Mouse (Mus musculus) hindbrain, embryonic 16.5 days (tissue): ENCODE results near the gene Synpo2. TPM values are rescaled to one million over a fixed set of nuclear protein-coding genes. Genes with fewer than 3 reads are reported as not detected.

Experiments
- ATAC-seq: fragments of 200-750 bp; cut with Nextera tagmentation; 2 replicates; pipeline ENCODE4 v1.8.0; 2017; ENCODE audit warnings: moderate TSS enrichment, moderate library complexity
- H3K27ac ChIP-seq: fragments of 300-500 bp; sonication (generic); 2 replicates; pipeline ENCODE4 v1.5.1; 2014; ENCODE audit warnings: low read depth, mild to moderate bottlenecking, control low read depth, low read length, moderate library complexity
- H3K27me3 ChIP-seq: fragments of 300-500 bp; sonication (generic); replicated peaks from 2 replicates; pipeline ENCODE4 v1.6.1; 2014; ENCODE audit warnings: low read length; ENCODE audit not compliant: control insufficient read depth, insufficient read depth
- H3K36me3 ChIP-seq: fragments of 300-500 bp; sonication (generic); 2 replicates; pipeline ENCODE4 v1.6.1; 2014; ENCODE audit warnings: mild to moderate bottlenecking, low read length, moderate library complexity, mixed read lengths; ENCODE audit not compliant: control insufficient read depth, insufficient read depth
- H3K4me1 ChIP-seq: fragments of 300-500 bp; sonication (generic); 2 replicates; pipeline ENCODE4 v1.6.1; 2014; ENCODE audit warnings: low read depth, low read length; ENCODE audit not compliant: control insufficient read depth, insufficient read depth
- H3K4me2 ChIP-seq: fragments of 300-500 bp; sonication (generic); 2 replicates; pipeline ENCODE4 v1.6.1; 2014; ENCODE audit warnings: mild to moderate bottlenecking, low read length, control low read depth, moderate library complexity
- H3K4me3 ChIP-seq: fragments of 300-500 bp; sonication (generic); 2 replicates; pipeline ENCODE4 v1.5.1; 2014; ENCODE audit warnings: mild to moderate bottlenecking, low read length, control low read depth, moderate library complexity
- H3K9ac ChIP-seq: fragments of 300-500 bp; sonication (generic); 2 replicates; pipeline ENCODE4 v1.6.1; 2014; ENCODE audit warnings: low read depth, mild to moderate bottlenecking, control low read depth, low read length, moderate library complexity
- H3K9me3 ChIP-seq: fragments of 300-500 bp; sonication (generic); 2 replicates; pipeline ENCODE4 v1.6.1; 2014; ENCODE audit warnings: mild to moderate bottlenecking, low read length, moderate library complexity; ENCODE audit not compliant: control insufficient read depth
- WGBS: fragments of 180-500 bp; shearing (Covaris S2); extraction: QIAGEN DNeasy Blood & Tissue Kit; methylation state at CpG from one replicate; pipeline ENCODE4 v1.1.7; 2014; 5-methylcytosine and 5-hydroxymethylcytosine counted together
- polyA plus RNA-seq: library from polyadenylated mRNA; unstranded; fragments of >200 nt; fragmentation: Nextera tagmentation; extraction: Ambion mirVana; gene quantifications from 2 replicates; pipeline ENCODE4 v1.2.1, GENCODE M21; 2015

Synpo2 gene
- 0.99 and 1.5 TPM in 2 replicates for polyA plus RNA-seq

DNA sequence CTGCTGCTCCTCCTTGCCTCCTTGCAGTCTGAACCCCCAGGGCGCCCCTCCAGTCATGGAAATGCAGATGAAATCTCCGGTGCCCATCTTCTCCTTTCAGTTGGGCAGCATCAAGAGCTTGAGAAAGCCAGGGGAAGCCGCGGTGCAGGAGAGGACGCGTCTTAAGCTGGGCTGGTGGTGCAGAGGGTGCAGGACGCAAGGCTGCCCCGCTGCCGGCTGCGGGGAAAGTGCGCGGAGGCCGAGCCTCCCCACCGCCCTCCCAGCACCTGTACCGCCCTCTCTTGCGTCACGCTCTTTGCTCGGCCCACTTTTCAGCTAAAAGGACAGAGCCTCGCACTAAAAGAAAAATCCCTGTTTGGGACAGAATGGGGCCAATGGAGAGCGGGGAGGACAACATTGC lies at the start of gene Synpo2:
Gene Synpo2 (minus strand): TSS at position 229 of the 400 bp plus-strand sequence.
- Histone ChIP-seq H3K4me1 (peaks cover 5% of the 10 kb centered on the region), H3K9ac (peak within 1 kb of the TSS; percentile 58), H3K27me3 (no peaks in the 10 kb centered on the region), H3K4me3 (peak within 1 kb of the TSS; percentile 62), H3K9me3 (no peaks in the 10 kb centered on the region), H3K36me3 (no peaks in the 10 kb centered on the region), H3K27ac (no peak within 1 kb of the TSS), H3K4me2 (peak within 1 kb of the TSS; percentile 94)
- under 1% methylated on average over 20 of the region's 20 CpGs for WGBS
- ATAC-seq, result peak; percentile 91

GRCm38 (mm10) chr3:123285649-123286048 lies 49.7 kb upstream of the Synpo2 start:
- H3K27ac ChIP-seq, result no peak overlapping the region

DNA sequence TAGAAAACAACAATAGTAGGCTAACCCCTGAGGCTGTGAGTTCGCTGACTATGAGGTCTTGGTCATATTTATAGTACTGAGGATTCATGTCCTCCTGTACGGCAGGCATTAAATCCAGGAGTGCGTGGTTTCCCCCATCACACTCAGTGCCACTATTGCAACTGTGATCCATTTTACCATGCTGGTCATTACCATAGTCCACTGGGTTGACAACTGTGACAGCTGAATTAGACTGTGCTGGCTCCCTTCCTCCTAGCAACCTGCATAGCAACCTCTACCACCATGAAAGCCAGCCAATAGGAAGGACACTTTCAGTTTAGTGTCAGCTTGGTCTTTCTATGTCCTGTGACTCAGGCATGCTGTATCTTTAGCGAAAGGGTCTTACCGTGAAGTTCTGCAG lies 48.3 kb upstream of the Synpo2 start:
- Histone ChIP-seq H3K9ac (no peak overlapping the region), H3K9me3 (0 out of 2 replicates have a peak, but pooled peaks cover 3% of the 10 kb centered on the region)

More at GRCm38 (mm10) chr3:123285649-123286048, 49.7 kb upstream of the Synpo2 start:
- Histone ChIP-seq H3K27me3 (no peaks in the 10 kb centered on the region), H3K36me3 (peaks cover 4% of the 10 kb centered on the region; the same call in 1 of the 2 replicates), H3K9me3 (0 out of 2 replicates have a peak, but pooled peaks cover 3% of the 10 kb centered on the region), H3K9ac (no peak overlapping the region), H3K4me3 (no peak overlapping the region), H3K4me1 (no peaks in the 10 kb centered on the region), H3K4me2 (no peak overlapping the region)
- ATAC-seq, result no peak

DNA sequence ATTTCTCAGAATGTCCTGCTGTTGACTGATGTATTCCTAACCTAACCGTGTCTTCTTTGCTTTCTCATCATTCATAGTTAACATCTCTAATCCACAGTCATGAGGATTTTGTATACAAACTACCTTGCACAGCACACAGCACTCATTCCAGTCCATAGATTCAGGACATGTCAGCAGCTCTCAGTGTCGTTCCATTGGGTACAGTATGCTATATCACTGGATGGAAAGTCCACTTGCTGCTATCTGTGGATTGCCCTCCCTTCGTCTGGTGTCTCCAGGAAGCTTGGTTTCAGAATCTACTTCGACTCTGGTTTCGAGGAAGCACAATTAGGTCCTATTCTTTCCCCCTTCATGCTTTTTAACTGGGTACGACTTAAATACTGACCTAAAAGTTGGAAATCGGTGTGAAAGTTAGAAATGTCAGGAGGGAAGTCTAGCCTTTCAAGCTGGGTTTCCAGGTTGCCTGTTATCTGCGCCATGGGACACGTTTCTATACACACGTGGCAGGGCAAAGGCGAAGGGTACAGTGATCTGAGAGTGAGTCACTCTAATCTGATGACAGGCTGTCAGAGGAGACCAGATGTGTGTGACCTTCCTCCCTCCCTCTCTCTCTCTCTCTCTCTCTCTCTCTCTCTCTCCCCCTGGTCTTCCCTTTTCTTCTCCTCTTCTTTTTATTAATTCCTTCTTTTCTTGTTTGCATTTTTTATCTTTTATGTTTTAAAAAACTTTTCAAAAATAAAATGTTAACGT lies 47.1 kb upstream of the Synpo2 start:
- Histone ChIP-seq H3K4me1 (no peaks in the 10 kb centered on the region), H3K9ac (no peak overlapping the region), H3K27ac (no peak overlapping the region), H3K4me3 (no peak overlapping the region), H3K9me3 (0 out of 2 replicates have a peak, but pooled peaks cover 3% of the 10 kb centered on the region), H3K4me2 (no peak overlapping the region), H3K36me3 (peaks cover 7% of the 10 kb centered on the region; the same call in 1 of the 2 replicates), H3K27me3 (no peaks in the 10 kb centered on the region)
- ATAC-seq, result no peak
- 86% methylated on average over 12 of the region's 12 CpGs for WGBS

More for the DNA sequence above, 48.3 kb upstream of the Synpo2 start:
- no peak for ATAC-seq
- Histone ChIP-seq H3K27me3 (no peaks in the 10 kb centered on the region), H3K27ac (no peak overlapping the region), H3K36me3 (peaks cover 7% of the 10 kb centered on the region; the same call in 1 of the 2 replicates), H3K4me3 (no peak overlapping the region), H3K4me1 (no peaks in the 10 kb centered on the region), H3K4me2 (no peak overlapping the region)
- 96% methylated on average over 5 of the region's 5 CpGs for WGBS

- peak overlapping the region; percentile 88 for H3K4me2 ChIP-seq
- ATAC-seq, result peak; percentile 59
- WGBS, result under 1% methylated on average over 25 of the region's 25 CpGs
- peaks cover 3% of the 10 kb centered on the region; the same call in 1 of the 2 replicates for H3K4me1 ChIP-seq
- peak overlapping the region; percentile 69 for H3K9ac ChIP-seq
- H3K27ac ChIP-seq, result peak overlapping the region; percentile 48; the same call in 1 of the 2 replicates
- no peaks in the 10 kb centered on the region for H3K36me3 ChIP-seq
- H3K4me3 ChIP-seq, result peak overlapping the region; percentile 72
- no peaks in the 10 kb centered on the region for H3K9me3 ChIP-seq
- H3K27me3 ChIP-seq, result no peaks in the 10 kb centered on the region
These were observed 31.8 kb upstream of the Synpo2 start for GRCm38 (mm10) chr3:123267741-123268201.

- no peaks in the 10 kb centered on the region for H3K9me3 ChIP-seq
- no peaks in the 10 kb centered on the region for H3K27me3 ChIP-seq
- ATAC-seq, result peak; percentile 93
- 2% methylated on average over 61 of the region's 68 CpGs for WGBS
- peak within 1 kb of the TSS; percentile 48 for H3K27ac ChIP-seq
- peaks cover 3% of the 10 kb centered on the region; the same call in 1 of the 2 replicates for H3K4me1 ChIP-seq
- H3K36me3 ChIP-seq, result no peaks in the 10 kb centered on the region
- H3K9ac ChIP-seq, result peak within 1 kb of the TSS; percentile 69
- H3K4me2 ChIP-seq, result peak within 1 kb of the TSS; percentile 88
- H3K4me3 ChIP-seq, result peak within 1 kb of the TSS; percentile 72
These were observed 31.1 kb upstream of the Synpo2 start, which contains the start of gene Sec24d for GRCm38 (mm10) chr3:123266753-123267651. Gene Sec24d, plus strand, starts transcription at chr3:123267455.

DNA sequence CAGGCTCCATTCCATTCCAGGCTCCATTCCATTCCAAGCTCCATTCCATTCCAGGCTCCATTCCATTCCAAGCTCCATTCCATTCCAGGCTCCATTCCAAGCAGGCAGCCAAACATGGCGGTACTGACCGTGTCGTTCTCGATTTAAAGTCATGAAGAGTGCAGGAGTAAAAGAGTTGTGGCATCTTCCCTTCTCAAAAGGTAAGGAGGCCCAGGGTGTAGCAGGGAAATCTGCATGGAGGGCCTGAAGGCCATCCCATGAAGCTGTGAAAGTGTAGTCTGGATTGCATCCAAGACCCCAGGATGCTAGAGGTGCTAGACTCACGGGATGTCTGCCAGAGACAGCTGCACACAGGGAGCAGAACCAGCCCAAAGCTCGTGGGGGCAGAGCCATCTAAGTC lies 28.8 kb upstream of the Synpo2 start:
- Histone ChIP-seq H3K9me3 (no peaks in the 10 kb centered on the region), H3K27me3 (no peaks in the 10 kb centered on the region), H3K27ac (no peak overlapping the region), H3K4me2 (peak overlapping the region; percentile 28; the same call in 1 of the 2 replicates), H3K4me3 (peak overlapping the region; percentile 31; the same call in 1 of the 2 replicates), H3K9ac (no peak overlapping the region), H3K36me3 (no peaks in the 10 kb centered on the region), H3K4me1 (peaks cover 3% of the 10 kb centered on the region; the same call in 1 of the 2 replicates)
- no peak for ATAC-seq
- WGBS, result 54% methylated on average over 6 of the region's 6 CpGs

DNA sequence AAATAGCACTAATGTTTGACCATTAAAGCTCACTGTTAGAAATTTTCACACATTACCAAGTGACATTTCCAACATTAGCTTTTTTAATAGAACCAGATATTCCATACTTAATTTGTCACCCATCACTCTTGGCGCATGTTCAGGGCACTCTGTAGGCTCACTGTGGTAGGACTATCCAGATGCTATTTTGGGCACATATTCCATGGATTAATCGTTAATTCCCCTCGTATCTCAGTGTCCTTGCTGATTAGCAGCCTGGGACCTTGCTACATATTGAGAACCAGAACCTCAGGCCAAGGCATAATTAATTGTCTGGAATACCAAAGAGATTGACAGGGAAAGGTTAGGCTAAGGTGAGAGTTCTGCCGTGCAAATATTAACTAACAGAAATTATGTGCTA lies 22.8 kb upstream of the Synpo2 start:
- WGBS, result 69% methylated on average over 4 of the region's 4 CpGs
- Histone ChIP-seq H3K27me3 (no peaks in the 10 kb centered on the region), H3K4me3 (no peak overlapping the region), H3K4me2 (no peak overlapping the region), H3K36me3 (no peaks in the 10 kb centered on the region), H3K4me1 (no peaks in the 10 kb centered on the region), H3K9me3 (peaks cover 4% of the 10 kb centered on the region; the same call in 1 of the 2 replicates), H3K9ac (no peak overlapping the region), H3K27ac (no peak overlapping the region)
- no peak for ATAC-seq
